Mouse (Mus musculus) liver, embryonic 11.5 days (tissue): ENCODE measurements around the gene Samd9l. TPM values are rescaled to one million over a fixed set of nuclear protein-coding genes. Genes with fewer than 3 reads are reported as not detected.
A peak's percentile ranks its signal among the peaks of the same experiment; 100 is the strongest.
"Not testable (repeated sequence)": the region's sequence is repeated elsewhere in the genome, so short reads cannot be mapped to it uniquely, and the experiment has no call there.

Experiments
- ATAC-seq: fragments of 200-750 bp; cut with Nextera tagmentation; replicated peaks from 2 replicates; pipeline ENCODE4 v1.8.0; 2017; ENCODE audit warnings: moderate number of reproducible peaks, mild to moderate bottlenecking, moderate TSS enrichment, moderate library complexity; ENCODE audit not compliant: low FRiP score
- DNase-seq: peaks from one replicate; pipeline ENCODE4 v3.0.0-alpha.2; 2017; ENCODE audit warnings: low spot score
- H3K27ac ChIP-seq: fragments of 300-500 bp; sonication (generic); 2 replicates; pipeline ENCODE4 v1.5.1; 2014; ENCODE audit warnings: mild to moderate bottlenecking, low read depth, low read length, control low read depth
- H3K27me3 ChIP-seq: fragments of 300-500 bp; sonication (generic); replicated peaks from 2 replicates; pipeline ENCODE4 v1.6.1; 2014; ENCODE audit warnings: low read length, mixed read lengths; ENCODE audit not compliant: control insufficient read depth, insufficient read depth
- H3K36me3 ChIP-seq: fragments of 300-500 bp; sonication (generic); 2 replicates; pipeline ENCODE4 v1.6.1; 2014; ENCODE audit warnings: mild to moderate bottlenecking, low read length, moderate library complexity, mixed read lengths; ENCODE audit not compliant: control insufficient read depth, insufficient read depth
- H3K4me1 ChIP-seq: fragments of 300-500 bp; sonication (generic); replicated peaks from 2 replicates; pipeline ENCODE4 v1.6.1; 2014; ENCODE audit warnings: low read length, mixed read lengths; ENCODE audit not compliant: control insufficient read depth, insufficient read depth
- H3K4me2 ChIP-seq: fragments of 300-500 bp; sonication (generic); 2 replicates; pipeline ENCODE4 v1.6.1; 2014; ENCODE audit warnings: mild to moderate bottlenecking, control low read depth, moderate library complexity
- H3K4me3 ChIP-seq: fragments of 300-500 bp; sonication (generic); 2 replicates; pipeline ENCODE4 v1.5.1; 2014; ENCODE audit warnings: low read depth, low read length, control low read depth
- H3K9ac ChIP-seq: fragments of 300-500 bp; sonication (generic); 2 replicates; pipeline ENCODE4 v1.6.1; 2014; ENCODE audit warnings: low read depth, low read length, control low read depth
- H3K9me3 ChIP-seq: fragments of 300-500 bp; sonication (generic); 2 replicates; pipeline ENCODE4 v1.6.1; 2016; ENCODE audit warnings: low read length, inconsistent platforms, mixed read lengths; ENCODE audit not compliant: control insufficient read depth
- WGBS: fragments of 180-500 bp; shearing (Covaris S2); extraction: QIAGEN DNeasy Blood & Tissue Kit; methylation state at CpG from one replicate; pipeline ENCODE4 v1.1.7; 2014; 5-methylcytosine and 5-hydroxymethylcytosine counted together
- polyA plus RNA-seq: library from polyadenylated mRNA; unstranded; fragments of >200 nt; fragmentation: Nextera tagmentation; extraction: Ambion mirVana; gene quantifications from 2 replicates; pipeline ENCODE4 v1.2.1, GENCODE M21; 2014

Samd9l gene
- polyA plus RNA-seq, 1 experiment from 2014 or later, result 2.0 TPM

- H3K9ac ChIP-seq, H3K4me3 ChIP-seq, H3K4me2 ChIP-seq, H3K4me1 ChIP-seq, H3K27me3 ChIP-seq, H3K36me3 ChIP-seq, DNase-seq, ATAC-seq, H3K27ac ChIP-seq, H3K9me3 ChIP-seq: not testable (repeated sequence)
- 92% methylated on average over 5 of the region's 7 CpGs for WGBS
These were observed 2.0 kb downstream of the Samd9l start for GRCm38 (mm10) chr6:3397182-3397906.

DNA sequence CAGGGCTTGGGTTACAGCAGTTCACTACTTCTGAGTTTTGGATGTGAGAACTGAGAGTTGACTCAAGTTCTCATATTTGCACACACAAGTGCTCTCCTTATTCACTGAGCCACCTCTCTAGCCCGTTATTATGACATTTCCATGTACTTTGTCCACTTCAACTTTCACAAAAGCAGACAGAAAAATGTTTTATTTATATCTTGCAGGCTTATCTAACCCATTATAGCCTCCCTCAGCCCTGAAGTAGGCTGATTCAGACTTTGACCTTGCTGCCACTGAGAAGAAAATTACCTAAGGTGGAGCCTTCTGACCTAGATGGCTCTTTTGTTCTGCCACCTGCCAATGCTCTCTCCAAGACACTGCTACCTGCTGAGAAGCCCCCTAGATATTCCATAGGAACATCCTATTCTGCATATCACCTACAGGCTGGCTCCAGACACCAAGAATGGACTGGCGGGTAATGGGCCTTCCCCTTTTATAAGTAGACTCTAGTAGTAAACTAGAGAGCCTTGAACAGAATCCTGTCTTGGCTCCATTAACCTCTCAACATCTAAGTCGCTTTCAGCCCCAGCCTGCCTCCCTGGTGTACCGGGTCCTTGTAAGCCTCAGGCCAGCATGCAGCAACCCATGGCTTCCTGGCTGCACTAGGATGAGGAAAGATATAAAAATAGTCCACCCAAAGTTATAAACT lies 3.3 kb downstream of the Samd9l start:
- not testable (repeated sequence) for DNase-seq, H3K4me3 ChIP-seq, H3K4me2 ChIP-seq, H3K27ac ChIP-seq, H3K27me3 ChIP-seq, ATAC-seq, H3K9ac ChIP-seq, H3K36me3 ChIP-seq, H3K4me1 ChIP-seq, H3K9me3 ChIP-seq
- WGBS, result 69% methylated on average over 4 of the region's 4 CpGs

GRCm38 (mm10) chr6:3389995-3390394 lies 9.4 kb downstream of the Samd9l start:
- no peak overlapping the region for H3K4me3 ChIP-seq
- DNase-seq, result no peak
- H3K9ac ChIP-seq, result no peak overlapping the region
- ATAC-seq, result no peak
- no peaks in the 10 kb centered on the region for H3K27me3 ChIP-seq
- no peaks in the 10 kb centered on the region for H3K4me1 ChIP-seq
- 79% methylated on average over 1 of the region's 1 CpGs for WGBS
- H3K36me3 ChIP-seq, result no peaks in the 10 kb centered on the region
- no peaks in the 10 kb centered on the region for H3K9me3 ChIP-seq
- H3K27ac ChIP-seq, result no peak overlapping the region
- H3K4me2 ChIP-seq, result no peak overlapping the region

- Histone ChIP-seq H3K4me3 (no peak overlapping the region), H3K36me3 (no peaks in the 10 kb centered on the region), H3K27ac (no peak overlapping the region), H3K27me3 (no peaks in the 10 kb centered on the region), H3K4me2 (no peak overlapping the region), H3K4me1 (no peaks in the 10 kb centered on the region), H3K9me3 (no peaks in the 10 kb centered on the region), H3K9ac (no peak overlapping the region)
- WGBS, result 86% methylated on average over 6 of the region's 6 CpGs
- ATAC-seq (no peak), DNase-seq (no peak)
These were observed 12.8 kb downstream of the Samd9l start for GRCm38 (mm10) chr6:3386565-3386964.

GRCm38 (mm10) chr6:3384816-3385215 lies 14.6 kb downstream of the Samd9l start:
- not testable (repeated sequence) for H3K4me1 ChIP-seq, H3K9me3 ChIP-seq, H3K27ac ChIP-seq, H3K4me2 ChIP-seq, H3K36me3 ChIP-seq, H3K9ac ChIP-seq, H3K27me3 ChIP-seq, DNase-seq, H3K4me3 ChIP-seq
- ATAC-seq, result peak; percentile 64

- not testable (repeated sequence) for H3K36me3 ChIP-seq, H3K4me1 ChIP-seq, DNase-seq, H3K27ac ChIP-seq, H3K4me3 ChIP-seq, H3K4me2 ChIP-seq, H3K9ac ChIP-seq, H3K27me3 ChIP-seq, H3K9me3 ChIP-seq
- ATAC-seq, result peak; percentile 43; the same call in 1 of the 2 replicates
- WGBS, result 0% methylated on average over 1 of the region's 4 CpGs
These were observed 15.1 kb downstream of the Samd9l start for GRCm38 (mm10) chr6:3384115-3384791.

GRCm38 (mm10) chr6:3379146-3379545 lies 20.2 kb downstream of the Samd9l start:
- Histone ChIP-seq H3K4me1 (no peaks in the 10 kb centered on the region), H3K27ac (no peak overlapping the region), H3K36me3 (no peaks in the 10 kb centered on the region), H3K9ac (no peak overlapping the region), H3K4me3 (no peak overlapping the region), H3K9me3 (no peaks in the 10 kb centered on the region), H3K4me2 (no peak overlapping the region), H3K27me3 (no peaks in the 10 kb centered on the region)
- 74% methylated on average over 2 of the region's 2 CpGs for WGBS
- no peak for ATAC-seq
- no peak for DNase-seq

DNA sequence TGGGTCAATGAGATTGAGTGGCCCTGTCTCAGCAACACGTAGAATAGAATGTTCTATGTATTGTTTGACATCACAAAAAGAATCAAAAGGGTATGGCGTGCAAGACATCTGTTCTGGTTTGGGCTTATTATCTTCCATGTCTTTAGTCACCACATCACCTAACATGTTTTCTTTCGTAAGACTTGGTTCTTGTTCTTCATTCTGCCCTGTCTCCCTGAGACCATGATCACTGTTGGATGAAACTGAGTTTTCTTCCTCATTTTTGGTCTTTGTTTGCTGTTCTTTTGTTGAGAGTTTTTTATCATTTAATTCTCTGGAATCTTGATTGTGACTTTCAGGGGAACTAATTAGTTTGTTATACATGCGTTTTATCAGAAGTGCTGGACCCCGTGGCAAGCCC lies 22.7 kb downstream of the Samd9l start:
- Histone ChIP-seq H3K9me3 (peaks cover 5% of the 10 kb centered on the region; the same call in 1 of the 2 replicates), H3K27ac (no peak overlapping the region), H3K27me3 (no peaks in the 10 kb centered on the region), H3K36me3 (no peaks in the 10 kb centered on the region), H3K4me1 (no peaks in the 10 kb centered on the region), H3K4me3 (no peak overlapping the region), H3K9ac (no peak overlapping the region), H3K4me2 (no peak overlapping the region)
- no peak for DNase-seq
- ATAC-seq, result no peak
- WGBS, result 82% methylated on average over 5 of the region's 5 CpGs
